Mouse (Mus musculus) heart, postnatal 0 days (tissue): Measurements from ENCODE around the gene Prkg2.

Experiments
- CTCF ChIP-seq: IDR thresholded peaks from 2 replicates; pipeline ENCODE4 v1.5.1; 2016; ENCODE audit warnings: antibody characterized with exemption, control low read depth, low read depth
- EP300 ChIP-seq: IDR thresholded peaks from 2 replicates; pipeline ENCODE4 v1.6.1; 2016; ENCODE audit warnings: antibody characterized with exemption, low read depth

GRCm38 (mm10) chr5:98950495-98951092, 86.6 kb downstream of the Prkg2 start:
- no peak for TF ChIP-seq CTCF
- no peak for TF ChIP-seq EP300
